Mouse (Mus musculus) kidney, postnatal 4 days (tissue): ENCODE results near the gene Eif3l.
"Not testable (repeated sequence)": the region's sequence is repeated elsewhere in the genome, so short reads cannot be mapped to it uniquely, and the experiment has no call there.

ENCODE experiments used
- DNase-seq, 2 experiments: peaks; one replicate each; pipeline ENCODE4 v3.0.0; 2021; ENCODE audit warnings: mixed read lengths in 2 of 2

The Eif3l gene

DNA sequence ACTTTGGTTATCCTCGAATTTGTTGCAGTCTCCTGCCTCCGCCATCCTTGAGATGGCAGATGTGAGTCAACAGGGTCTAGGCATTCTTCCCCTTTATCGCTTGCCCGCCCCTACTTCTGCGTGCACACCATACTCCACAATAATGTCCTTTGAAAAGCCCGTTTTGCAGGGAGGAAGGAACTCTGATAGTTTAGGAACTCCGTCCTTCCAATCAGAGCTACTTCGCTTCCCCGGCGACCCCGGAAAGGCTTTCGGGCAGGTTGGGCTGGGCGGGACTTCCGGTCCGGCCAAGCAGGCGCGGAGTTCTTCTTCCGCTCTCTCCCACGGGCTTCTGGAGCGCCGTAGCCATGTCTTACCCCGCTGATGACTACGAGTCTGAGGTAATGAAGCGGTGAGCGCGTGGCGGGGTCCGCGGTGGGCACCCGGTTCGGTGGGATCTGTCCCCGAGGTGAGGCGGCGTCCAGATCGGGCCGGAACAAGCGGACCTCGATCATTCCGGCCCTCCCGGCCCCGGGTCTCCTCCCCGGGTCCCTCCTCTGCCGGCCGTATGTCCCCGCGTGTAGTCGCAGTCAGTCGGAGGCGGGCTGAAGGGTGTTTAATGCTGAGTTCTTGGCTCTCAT is at the start of gene Eif3l:
Eif3l (plus strand) TSS at position 267 of the 620 bp plus-strand sequence.
- DNase-seq, result peak; percentile 92 to 95

DNA sequence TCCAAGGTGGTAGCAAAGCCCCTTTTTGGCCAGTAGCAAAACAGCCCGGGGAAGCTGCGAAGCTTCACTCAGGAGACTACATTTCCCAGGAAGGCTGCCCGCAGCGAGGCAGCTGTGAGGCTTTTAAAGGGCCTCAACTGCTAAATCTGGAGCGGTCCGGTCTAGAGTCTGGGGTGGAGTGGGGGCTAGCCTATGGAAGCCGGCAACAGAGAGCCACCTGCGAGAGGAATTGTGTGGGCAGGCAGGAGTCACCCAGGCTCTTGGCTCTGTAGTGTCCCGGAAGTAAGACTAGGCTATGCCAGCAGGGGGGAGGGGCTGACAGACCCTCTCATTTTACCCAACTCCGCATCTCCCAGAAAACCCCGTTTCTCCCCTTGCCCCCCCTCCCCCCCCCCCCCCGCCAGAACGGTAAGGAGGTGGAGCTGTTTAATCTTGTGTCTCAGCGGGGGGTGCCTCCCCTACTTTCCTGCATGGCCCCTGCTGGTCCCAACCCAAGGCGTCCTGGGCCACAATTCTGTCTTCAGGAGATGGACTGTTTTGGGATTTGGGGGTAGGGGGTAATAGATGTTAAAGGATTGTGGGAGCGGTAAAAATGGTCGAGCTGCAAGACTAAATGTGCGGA is 49.2 kb upstream of the Eif3l start:
- DNase-seq, result peak; percentile 57 to 67

DNA sequence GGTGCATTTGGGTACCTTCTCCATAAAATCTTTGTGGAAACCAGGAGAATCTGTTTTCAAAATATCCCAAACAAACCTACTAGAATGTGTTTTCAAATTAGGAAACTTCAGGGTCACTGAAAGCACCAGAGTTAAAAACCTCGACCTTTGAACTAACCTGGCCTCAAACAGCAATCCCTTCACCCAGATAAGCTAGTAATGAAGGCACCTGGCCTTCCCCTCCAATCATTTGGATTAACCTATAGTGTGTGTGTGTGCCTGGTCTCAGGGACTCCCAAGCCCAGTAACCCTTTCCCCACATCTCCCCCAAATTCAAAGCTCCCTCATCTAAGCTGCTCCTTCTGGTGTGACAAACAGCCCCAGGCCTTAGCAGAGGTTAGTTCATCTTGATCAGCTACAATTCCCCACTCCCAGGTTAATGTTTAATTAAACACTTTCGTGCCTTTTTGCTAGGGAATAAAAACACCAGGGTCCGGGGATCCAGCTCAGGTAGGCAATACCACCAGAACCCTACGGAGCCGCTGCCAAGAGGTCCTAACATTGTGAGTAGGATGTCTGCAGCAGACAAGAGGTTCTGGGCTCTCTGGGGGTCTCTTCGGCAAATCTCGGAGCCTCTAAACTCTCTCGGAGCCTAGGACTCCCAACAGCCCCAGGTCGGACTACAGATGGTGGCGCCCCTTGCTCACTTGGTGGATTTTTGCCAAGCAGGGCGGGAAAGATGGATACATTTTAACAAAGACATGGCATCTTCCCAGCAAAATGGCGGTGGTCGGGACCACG is 48.3 kb upstream of the Eif3l start:
- peak; percentile 53 to 71 for DNase-seq

DNA sequence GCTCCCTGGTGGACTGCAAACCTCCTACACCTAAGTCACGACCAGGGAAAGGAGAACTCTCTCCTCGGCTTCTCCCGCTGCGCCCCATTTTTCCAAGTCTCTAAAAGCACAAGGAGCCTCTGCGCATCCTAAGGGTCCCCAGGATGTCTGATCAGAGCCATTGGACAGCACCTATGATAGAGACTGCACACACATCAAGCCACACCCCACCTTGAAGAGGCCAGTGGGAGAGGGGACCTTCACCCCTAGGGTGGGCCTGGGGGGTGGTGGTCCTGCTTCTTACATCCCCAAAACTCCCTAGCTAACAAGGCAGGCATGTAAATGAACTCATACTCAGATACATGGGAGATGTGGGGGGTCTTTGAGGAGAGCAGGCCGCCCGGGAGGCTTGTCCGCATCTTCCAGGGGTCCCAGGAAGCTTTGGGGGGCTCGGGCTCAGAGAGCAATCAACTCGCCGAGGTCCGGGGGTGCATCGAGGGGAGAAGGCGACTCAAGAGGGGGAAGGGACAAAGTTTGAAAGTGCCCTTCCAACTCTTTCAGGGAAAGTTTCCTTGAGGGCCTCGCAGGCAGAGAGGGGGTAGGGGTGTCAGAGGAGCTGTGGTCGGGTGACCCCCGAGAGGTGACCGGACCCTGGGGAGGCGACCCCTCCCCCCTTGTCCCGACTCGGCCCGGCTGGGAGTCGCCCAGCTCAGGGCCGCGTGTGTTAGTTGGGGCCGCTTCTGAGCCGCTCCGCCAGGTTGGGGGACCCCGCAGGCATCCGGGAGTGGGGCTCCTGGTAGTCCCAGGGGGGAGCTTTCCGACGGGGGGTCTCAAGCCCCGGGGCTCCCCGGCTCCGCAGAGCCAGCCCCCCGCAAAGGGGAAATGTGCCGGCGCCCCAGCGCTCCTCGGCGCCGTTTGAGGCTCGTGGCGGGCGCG is 47.4 kb upstream of the Eif3l start:
- peak; percentile 66 to 77 for DNase-seq

DNA sequence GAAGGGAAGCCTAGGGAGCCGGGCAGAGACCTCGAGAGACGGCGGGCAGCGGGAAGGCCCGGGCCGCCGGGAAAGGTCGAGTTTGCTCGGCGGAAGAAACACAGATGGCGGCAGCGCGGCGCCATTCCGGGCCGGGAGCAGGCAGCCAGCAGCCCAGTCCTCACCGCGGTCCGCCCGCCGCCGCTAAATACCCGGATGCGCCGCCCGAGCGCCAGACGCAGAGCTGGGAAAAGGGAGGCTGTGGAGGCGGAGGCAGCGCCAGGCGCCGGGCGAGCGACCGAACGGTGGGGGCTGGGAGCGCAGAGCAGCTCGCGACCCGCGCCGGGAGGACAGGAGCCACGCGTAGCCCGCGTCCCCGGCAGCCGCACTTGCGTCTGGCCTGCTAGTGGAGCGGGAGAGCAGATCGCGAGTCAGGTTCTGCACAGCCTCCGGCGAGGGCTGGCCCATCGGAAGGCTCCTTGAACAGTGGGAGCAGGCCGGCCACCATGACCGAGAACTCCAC is 46.7 kb upstream of the Eif3l start, which contains the start of gene H1f0:
H1f0 (plus strand) TSS at position 214 of the 502 bp plus-strand sequence.
- peak; percentile 98 for DNase-seq

DNA sequence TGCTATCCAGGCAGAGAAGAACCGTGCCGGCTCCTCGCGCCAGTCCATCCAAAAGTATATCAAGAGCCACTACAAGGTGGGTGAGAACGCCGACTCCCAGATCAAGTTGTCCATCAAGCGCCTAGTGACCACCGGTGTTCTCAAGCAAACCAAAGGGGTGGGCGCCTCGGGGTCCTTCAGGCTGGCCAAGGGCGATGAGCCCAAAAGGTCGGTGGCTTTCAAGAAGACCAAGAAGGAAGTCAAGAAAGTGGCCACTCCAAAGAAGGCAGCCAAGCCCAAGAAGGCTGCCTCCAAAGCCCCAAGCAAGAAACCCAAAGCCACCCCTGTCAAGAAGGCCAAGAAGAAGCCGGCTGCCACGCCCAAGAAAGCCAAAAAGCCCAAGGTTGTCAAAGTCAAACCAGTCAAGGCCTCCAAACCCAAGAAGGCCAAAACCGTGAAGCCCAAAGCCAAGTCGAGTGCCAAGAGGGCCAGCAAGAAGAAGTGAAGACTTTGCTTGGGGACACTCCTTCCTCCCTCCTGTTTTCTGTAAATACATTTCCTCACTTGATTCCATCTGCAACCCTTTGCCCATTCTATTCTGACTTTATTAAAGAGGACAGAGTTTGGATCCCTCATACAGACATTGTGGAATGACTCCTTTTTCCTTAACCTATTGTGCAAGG is 46.0 kb upstream of the Eif3l start:
- DNase-seq, result no peak

DNA sequence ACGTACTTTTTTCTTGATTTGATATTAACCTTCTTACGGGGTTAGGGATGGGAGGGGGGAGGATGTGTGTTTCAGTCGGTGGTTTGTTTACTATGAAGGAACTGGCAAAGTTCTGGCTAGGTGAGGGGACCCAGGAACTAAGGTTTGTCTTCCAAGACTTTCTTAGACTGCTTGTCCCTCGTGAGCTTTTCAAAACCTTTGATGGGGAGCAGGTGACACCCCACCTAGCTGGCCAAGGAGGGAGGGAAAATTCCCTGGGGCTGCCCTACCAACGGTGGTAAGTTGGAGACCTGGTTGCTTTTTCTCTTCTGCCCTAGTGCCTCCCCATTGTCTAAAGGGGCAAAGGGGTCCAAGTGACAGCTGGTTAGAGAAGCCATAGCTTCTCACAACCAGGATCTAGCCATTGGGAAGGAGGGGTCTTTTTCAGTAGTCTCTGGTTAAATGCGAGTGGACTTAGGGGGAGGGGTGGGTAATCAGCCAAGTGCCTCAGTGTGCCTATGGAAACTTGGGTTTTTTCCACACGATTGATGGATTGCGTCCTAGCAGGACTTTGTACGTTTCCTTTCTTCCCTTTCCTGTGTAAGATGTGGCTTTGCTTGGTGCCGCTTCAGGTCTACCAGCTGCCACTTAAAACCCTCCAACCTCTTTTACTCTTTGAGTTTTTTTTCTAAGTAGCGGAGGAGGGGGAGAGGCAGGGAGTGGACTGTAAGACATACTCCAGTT is 45.3 kb upstream of the Eif3l start:
- DNase-seq, result no peak

DNA sequence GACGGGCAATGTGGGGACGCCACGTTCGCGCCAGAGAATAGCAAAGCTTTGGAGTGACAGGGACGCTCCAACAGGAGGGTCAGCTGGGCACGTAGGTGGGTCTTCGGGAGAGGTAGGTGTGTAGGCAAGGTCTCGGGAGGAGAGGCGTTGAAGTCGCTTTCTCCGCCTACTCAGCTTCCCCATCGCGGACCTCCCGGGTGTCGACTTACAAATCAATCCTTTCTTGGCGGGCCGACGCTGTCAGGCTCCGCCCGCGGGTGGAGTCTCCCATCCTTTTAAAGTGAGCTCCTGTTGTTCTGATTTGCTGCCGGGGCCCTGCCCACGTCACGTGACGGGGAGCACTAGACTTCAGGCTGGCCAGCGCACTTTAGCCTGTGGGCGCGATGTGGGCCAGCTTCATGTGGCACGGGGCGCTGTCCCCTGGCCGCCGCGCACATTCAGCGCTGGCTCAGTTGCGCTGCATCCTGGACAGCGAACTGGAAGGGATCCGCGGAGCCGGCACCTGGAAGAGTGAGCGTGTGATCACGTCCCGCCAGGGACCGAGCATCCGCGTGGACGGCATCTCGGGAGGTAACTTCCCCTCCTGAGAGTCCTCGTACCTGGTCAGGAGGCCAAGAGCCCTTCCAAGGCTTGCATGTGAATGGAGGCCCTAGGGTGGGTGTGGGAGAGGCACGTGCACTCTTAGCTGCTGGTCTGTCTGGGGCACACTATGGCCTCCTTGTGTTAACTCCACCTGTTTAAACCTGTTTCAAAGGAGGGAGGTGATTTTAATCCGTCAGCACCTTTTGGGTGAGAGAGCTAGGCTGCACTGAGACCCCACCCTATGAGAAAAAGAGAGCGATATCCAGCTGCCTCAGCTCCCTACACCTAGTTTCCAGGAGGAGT is 44.2 kb upstream of the Eif3l start:
- DNase-seq, result peak; percentile 90 to 94

DNA sequence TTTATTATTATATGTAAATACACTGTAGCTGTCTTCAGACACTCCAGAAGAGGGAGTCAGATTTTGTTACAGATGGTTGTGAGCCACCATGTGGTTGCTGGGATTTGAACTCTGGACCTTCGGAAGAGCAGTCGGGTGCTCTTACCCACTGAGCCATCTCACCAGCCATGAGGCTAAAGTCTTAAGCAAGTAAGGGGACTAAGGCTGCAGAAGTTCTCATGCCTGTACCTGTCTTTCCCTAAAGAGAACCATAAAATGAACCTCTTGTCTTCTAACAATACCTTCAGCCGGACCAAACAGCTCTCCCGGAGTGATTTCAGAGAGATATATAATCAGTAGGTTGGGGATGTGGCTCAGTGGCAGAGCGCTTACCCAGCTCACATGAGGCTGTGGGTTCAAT is 43.1 kb upstream of the Eif3l start:
- DNase-seq, result not testable (repeated sequence)

DNA sequence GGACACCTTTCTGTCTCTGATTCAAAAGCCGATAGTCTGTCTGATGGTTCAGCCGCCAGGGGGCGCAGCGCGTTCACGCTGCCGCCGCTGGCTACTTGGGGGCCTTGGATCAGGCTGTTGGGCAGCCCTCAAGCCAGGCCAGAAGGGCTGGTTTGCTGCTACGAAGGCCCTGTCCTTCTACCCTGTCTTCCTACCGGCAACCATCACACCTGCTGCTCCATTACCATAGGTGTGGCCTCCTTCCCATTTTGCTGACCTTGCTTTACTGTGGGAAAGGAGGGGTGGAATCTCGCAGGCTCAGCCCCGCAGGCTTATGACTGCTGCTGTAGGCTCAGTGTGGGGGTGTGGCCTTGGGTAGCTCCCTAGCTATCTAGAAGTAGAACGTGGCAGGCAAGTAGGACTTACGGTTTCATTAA is 37.1 kb upstream of the Eif3l start:
- peak; percentile 88 to 90 for DNase-seq

DNA sequence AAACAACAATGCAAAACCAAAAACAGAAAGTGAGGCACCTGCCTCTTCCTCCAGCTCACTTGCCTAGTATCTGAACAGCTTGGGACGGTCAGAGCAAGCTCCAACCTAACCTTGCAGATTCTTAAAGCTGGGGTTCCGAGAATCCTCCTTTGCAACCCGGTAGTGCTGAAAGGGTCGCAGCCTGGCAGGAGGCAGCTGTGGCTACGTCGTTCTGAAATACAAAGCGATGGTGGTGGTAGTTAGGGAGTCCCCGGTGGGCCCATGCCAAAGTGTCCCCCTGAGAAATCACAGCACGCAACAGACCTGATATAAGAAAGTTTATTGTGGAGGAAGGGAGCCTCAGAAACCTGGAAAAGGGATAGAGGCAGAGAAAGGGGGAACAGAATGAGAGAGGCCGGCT is 36.6 kb upstream of the Eif3l start:
- DNase-seq, result no peak

DNA sequence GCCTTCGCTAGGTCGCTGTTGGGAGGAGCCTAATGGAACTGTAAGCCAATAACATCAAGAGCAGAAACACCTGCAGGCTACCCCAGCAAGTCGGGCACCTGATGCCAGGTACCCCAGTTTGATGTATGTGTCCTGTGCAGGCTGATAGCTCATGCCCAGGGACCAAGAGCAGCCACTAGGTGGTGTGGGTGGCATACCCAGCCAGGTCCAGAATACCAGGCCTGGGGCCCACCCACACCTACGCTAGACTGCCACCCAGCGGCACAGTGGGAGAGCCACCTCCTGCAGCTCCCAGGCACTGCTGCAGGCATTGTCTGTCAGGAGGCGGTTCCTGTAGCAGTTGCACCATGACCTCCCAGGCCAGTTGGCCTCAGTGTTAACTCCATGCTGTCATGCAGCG is 36.1 kb upstream of the Eif3l start:
- DNase-seq, result peak; percentile 88 to 93

DNA sequence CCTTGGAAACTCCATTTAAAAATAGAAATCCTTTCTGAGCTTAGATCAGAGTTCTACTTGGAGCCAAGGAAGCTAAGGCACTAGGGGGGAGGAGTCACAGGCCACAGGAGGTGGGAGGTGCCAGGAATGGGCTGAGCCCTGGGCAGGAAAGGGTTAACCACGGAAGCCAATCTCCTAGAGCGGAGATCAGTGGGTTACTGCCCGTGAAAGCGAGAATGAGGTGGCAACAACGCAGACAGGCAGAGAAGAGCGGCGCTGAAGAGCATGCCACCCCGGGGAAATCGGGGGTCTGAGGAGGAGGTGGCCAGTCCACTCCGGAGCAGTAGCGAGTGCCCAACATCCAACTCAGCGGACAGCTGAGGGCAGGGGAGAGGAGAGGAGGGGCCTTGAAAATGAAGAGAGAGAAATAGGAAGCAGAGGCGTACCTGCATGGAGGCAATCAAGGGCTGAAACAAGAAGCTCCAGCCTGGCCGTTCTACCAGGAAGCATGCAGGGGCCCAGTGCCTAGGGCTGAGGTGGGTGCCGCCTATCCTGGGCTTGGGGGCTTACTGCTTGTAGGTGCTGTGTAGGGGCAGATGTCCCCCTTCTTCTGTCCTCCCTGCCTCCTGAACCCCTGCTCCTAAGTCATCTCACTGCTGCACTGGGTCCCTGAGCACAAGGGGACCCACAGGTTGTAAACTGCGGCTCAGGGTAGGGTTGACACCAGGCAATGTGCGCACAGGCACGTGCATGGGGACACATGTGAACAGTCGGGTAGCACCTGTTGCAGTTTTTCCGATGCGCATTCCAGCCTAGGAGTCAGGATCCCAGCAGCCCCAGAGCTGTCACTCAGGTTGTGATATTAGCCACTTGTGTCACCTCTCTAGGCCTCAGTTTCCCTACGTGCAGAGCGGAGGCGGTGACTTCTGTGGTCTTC is 34.2 kb upstream of the Eif3l start:
- DNase-seq, result peak; percentile 63 to 73

DNA sequence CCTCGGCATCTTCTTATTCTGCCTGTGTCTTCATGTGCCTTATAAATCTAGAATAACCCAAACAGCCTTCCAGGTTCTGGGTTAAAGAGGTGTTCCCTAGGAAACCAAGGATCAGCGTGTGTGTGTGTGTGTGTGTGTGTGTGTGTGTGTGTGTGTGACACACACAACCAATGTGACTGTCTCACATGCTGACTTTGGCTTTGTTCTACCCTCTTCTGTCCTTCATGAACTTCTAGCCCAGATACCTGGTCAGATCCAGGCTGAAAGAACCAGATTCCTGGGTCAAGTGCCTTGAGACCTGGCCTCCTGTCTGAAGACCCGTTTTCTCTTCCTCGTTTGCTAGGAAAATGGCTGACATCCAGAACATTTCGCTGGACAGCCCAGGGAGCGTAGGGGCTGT is 33.4 kb upstream of the Eif3l start, which contains the start of gene Galr3:
Galr3 (plus strand) TSS at position 301 of the 400 bp plus-strand sequence.
- DNase-seq, result no peak

DNA sequence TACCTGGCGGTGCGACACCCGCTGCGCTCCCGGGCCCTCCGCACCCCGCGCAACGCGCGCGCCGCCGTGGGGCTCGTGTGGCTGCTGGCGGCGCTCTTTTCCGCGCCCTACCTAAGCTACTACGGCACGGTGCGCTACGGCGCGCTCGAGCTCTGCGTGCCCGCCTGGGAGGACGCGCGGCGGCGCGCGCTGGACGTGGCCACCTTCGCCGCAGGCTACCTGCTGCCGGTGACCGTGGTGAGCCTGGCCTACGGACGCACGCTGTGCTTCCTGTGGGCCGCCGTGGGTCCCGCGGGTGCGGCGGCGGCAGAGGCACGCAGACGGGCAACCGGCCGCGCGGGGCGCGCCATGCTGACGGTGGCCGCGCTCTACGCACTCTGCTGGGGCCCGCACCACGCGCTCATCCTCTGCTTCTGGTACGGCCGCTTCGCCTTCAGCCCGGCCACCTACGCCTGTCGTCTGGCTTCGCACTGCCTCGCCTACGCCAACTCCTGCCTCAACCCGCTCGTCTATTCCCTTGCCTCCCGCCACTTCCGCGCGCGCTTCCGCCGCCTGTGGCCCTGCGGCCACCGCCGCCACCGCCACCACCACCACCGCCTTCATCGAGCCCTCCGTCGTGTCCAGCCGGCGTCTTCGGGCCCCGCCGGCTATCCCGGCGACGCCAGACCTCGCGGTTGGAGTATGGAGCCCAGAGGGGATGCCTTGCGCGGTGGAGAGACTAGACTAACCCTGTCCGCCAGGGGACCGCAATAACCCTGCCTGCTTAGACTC is 32.1 kb upstream of the Eif3l start:
- peak; percentile 37 to 65 for DNase-seq

DNA sequence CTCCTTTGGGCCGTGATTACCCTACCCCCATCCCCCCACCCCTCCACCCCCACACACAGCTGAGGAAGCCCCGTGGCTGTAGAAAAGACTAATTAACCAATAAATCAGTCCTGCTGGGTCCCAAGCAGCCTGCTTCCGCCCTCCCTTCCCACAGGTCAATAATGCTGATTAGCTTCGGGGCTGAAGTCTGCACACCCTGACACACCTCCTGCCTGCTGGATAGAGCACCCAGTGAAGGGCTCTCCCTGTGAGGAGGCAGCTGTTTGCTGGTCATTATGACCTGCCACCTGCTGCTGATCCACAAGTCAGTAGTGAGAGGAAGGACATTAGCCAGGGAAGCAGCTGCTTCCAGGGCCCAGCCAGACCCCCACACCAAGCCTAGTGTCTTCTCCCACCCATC is 30.1 kb upstream of the Eif3l start:
- DNase-seq, result no peak

DNA sequence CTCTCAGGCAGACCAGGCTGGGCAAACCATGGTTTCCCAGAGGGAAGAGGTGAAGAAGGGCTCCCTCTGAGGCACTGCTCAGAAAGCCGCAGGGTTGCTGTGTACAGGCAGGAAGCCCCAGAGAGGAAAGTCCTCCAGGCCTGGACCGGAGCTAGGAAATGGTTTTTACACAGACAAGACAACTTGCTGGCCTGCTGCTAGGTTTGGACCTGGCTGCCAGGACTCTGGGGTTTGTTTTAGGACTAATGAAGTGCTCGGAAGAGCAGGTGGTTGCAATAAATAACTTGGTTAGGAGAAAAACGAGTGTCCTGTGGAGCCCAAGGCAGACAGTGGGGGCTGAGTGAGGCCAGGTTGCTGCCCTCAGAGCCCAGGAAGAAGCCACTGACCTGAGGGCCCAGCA is 26.8 kb upstream of the Eif3l start:
- DNase-seq, result no peak

DNA sequence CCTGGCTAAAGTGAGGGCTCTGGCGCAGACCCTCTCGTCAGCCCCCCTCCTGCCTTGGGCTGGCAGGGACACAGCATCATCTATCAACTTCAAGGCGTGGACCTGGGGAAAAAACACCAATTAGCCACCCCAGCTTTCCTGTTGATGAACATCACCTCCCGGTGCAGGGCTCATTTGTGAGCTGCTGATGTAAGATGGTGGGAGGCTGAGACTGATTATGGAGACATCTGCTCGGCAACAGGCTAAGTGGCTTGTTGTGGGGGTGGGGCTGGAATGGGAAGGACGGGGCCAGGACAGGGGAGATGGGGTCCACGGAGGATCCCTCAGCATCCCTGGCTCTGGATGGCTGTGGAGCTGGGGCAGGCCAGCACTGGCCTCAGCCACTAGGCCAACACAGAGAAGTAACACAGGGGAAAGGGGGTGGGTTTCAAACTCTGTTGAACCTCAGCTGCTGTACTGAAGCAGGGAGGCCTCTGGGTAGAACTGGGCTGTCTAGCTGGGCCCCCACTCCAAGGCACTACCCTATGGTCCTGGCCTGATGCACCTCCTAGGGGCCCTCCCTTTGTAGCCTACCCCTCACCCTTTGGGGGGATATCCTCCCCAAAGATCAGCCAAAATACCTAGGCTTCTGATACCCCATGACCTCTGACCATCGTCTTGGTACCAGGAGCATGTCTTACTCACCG is 24.7 kb upstream of the Eif3l start:
- no peak for DNase-seq
